Mouse (Mus musculus) testis, postnatal 10 days (tissue): ENCODE measurements around the gene Ipo4.

Source experiments
- DNase-seq: peaks from one replicate; pipeline ENCODE4 v3.0.0; 2021; ENCODE audit warnings: low spot score

The Ipo4 gene

GRCm38 (mm10) chr14:55635523-55636007, at the start of gene Ipo4:
Gene Ipo4 (minus strand): TSS chr14:55635957.
- peak; percentile 85 for DNase-seq

- DNase-seq = no peak
Measured at GRCm38 (mm10) chr14:55682118-55682493, 46.3 kb upstream of the Ipo4 start.

GRCm38 (mm10) chr14:55681160-55682117, 45.7 kb upstream of the Ipo4 start, which contains the start of gene Tinf2:
Gene Tinf2 (minus strand): TSS chr14:55681820.
- DNase-seq = peak; percentile 94

GRCm38 (mm10) chr14:55677615-55678014, 41.9 kb upstream of the Ipo4 start:
- no peak for DNase-seq

- no peak for DNase-seq
Measured at GRCm38 (mm10) chr14:55672741-55673060, 36.9 kb upstream of the Ipo4 start.

- peak; percentile 81 for DNase-seq
Measured at GRCm38 (mm10) chr14:55671833-55672740, 36.3 kb upstream of the Ipo4 start, which contains the start of the genes Gmpr2 and Nedd8. Gene Gmpr2 (plus strand): TSS chr14:55671941. Gene Nedd8 (minus strand): TSS chr14:55672124.

GRCm38 (mm10) chr14:55671486-55671832, 35.7 kb upstream of the Ipo4 start:
- DNase-seq = no peak

GRCm38 (mm10) chr14:55660636-55661035, 24.9 kb upstream of the Ipo4 start:
- DNase-seq = no peak

GRCm38 (mm10) chr14:55659960-55660573, 24.3 kb upstream of the Ipo4 start, which contains the start of gene Mdp1:
Gene Mdp1 (minus strand): TSS chr14:55660508.
- peak; percentile 81 for DNase-seq

GRCm38 (mm10) chr14:55658011-55658410, 22.3 kb upstream of the Ipo4 start:
- no peak for DNase-seq

GRCm38 (mm10) chr14:55656935-55657334, 21.2 kb upstream of the Ipo4 start:
- no peak for DNase-seq

GRCm38 (mm10) chr14:55651528-55651927, 15.8 kb upstream of the Ipo4 start:
- DNase-seq = no peak

GRCm38 (mm10) chr14:55649884-55650283, 14.1 kb upstream of the Ipo4 start, which contains the start of gene Tssk4:
Gene Tssk4 (plus strand): TSS chr14:55650184.
- no peak for DNase-seq

- DNase-seq = no peak
Measured at GRCm38 (mm10) chr14:55644261-55644888, 8.6 kb upstream of the Ipo4 start.

GRCm38 (mm10) chr14:55643060-55643907, 7.5 kb upstream of the Ipo4 start, which contains the start of gene Tm9sf1:
Gene Tm9sf1 (minus strand): TSS chr14:55643806.
- peak; percentile 87 for DNase-seq

- no peak for DNase-seq
Measured at GRCm38 (mm10) chr14:55642679-55643059, 6.9 kb upstream of the Ipo4 start.

- DNase-seq = no peak
Measured at GRCm38 (mm10) chr14:55641291-55641690, 5.5 kb upstream of the Ipo4 start.

GRCm38 (mm10) chr14:55640816-55641215, 5.1 kb upstream of the Ipo4 start:
- DNase-seq = no peak

GRCm38 (mm10) chr14:55637795-55638194, 2.0 kb upstream of the Ipo4 start, which contains the start of gene Gm49378:
Gene Gm49378 (minus strand): TSS chr14:55637895.
- no peak for DNase-seq

GRCm38 (mm10) chr14:55634874-55635522, 759 bp downstream of the Ipo4 start:
- DNase-seq = peak; percentile 58
